Mouse (Mus musculus) spleen, postnatal 0 days (tissue): Measurements from ENCODE around the gene Tub. TPM values are rescaled to one million over a fixed set of nuclear protein-coding genes. Genes with fewer than 3 reads are reported as not detected.

Experiments used
- polyA plus RNA-seq: library from polyadenylated mRNA; unstranded; fragments of >200 nt; fragmentation: Nextera tagmentation; extraction: Ambion mirVana; gene quantifications from 2 replicates; pipeline ENCODE4 v1.2.1, GENCODE M21; 2015

Gene Tub
- polyA plus RNA-seq: 0.02 TPM in 2 replicates

DNA sequence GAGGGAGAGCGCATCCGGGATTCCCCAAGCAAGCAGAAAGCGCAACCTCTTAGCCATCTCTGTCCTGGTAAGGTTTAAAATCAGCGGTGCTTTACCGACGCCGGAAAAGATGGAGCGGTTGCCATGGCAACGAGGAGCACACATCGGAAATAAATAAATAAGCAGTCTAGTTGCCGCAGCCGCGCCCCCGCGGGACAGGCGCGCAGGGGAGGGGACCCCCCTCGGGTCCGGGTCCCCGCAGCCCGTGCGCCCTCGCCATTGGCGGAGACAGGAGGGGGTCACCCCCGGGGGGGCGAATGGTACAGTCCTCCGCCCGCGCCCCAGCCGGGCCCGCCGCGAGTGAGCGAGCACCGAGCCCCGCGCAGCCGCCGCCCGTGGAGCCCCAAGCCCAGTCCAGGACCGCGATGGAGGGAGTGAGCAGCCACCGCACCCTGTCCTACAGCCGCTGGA is at the start of gene Tub:
Tub (plus strand) TSS at position 27 of the 450 bp plus-strand sequence.

DNA sequence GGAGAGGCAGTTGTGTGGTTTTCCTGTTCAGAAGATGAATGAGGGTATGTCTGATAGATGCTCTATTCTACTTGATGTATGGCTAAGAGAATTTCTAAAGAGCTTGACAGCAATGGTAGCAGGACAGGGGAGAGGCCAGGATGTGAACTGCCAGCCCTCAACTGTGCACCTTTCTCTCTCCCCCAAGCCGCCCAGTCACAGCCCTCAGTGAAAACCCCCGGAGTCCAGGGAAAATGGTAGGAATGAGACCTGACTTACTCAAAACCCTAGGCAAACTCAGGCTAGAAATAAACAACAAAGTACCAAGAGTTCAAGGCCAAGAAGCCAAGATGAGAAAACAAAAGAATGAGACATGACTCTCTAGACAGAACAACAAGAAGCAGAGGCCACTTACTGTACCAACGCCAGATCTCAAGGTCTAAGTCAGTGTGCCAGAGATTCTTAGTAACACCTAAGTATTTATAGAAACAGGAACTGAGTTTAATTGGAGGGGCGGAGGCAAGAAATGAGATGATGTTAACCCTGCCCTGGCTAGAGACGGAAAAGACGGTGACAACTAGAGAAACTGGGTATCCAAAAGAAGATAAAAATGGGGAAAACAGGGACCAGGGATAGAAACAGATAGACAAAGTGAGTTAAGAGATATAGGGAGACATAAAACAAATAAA is 20.3 kb upstream of the Tub start, which contains the start of gene Nlrp10:
Nlrp10 (minus strand) TSS at position 453 of the 668 bp plus-strand sequence.

GRCm38 (mm10) chr7:108933794-108934731 is 16.1 kb upstream of the Tub start, which contains the start of gene Eif3f:
Gene Eif3f (plus strand): TSS chr7:108934417.

DNA sequence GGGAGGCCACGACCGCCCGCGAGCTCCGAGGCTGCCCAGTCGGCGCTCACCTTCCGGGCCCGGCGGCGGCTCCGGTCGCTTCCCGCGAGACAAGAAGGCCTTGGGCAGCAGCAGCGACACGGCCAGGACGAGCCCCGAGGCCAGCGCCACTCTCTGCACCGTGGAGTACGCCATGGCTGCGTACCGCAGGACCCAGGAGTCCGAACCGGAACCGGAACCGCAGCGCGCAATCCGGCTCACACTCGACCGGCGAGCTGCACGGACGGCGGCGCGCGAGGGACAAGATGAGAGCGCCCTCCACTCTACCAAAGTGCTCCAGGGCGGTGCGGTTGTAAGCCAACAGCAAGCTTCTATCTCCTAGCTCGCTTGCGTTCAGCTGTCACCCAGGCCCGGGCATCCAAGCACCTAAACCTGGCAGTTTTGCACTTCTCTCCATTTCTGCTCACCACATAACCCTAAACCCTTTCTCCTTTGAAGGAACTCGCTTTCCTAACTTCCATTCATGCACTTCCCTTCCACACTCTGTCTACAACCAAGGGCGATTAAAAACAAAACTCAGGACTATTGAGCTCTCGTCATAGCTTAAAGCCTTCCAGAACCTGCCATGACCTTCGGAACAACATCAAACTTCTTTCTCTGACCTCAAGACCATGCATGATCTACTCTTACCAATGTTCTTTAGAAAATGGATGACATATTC is 133.1 kb downstream of the Tub start, which contains the start of gene Ric3:
Ric3 (minus strand) TSS at position 219 of the 700 bp plus-strand sequence.

Other genes with a start within 250 kb of the Tub start
- not detected in 2 replicates for gene Olfr512, start 237.0 kb upstream of the Tub start, polyA plus RNA-seq
- gene Olfr513, start 199.4 kb upstream of the Tub start, polyA plus RNA-seq: not detected in 2 replicates
- not detected in 2 replicates for gene Olfr514, start 124.3 kb upstream of the Tub start, polyA plus RNA-seq
- not detected in 2 replicates for gene Olfr516, start 99.8 kb upstream of the Tub start, polyA plus RNA-seq
- gene Olfr517, start 78.0 kb upstream of the Tub start, polyA plus RNA-seq: not detected in 2 replicates
- gene Olfr518, start 65.3 kb upstream of the Tub start, polyA plus RNA-seq: not detected in 2 replicates
- not detected in 2 replicates for gene Olfr519, start 55.9 kb upstream of the Tub start, polyA plus RNA-seq
- 0.05 and 0.08 TPM in 2 replicates for gene Nlrp10, start 20.2 kb upstream of the Tub start, polyA plus RNA-seq
- 67.5 and 71.7 TPM in 2 replicates for gene Eif3f, start 15.9 kb upstream of the Tub start, polyA plus RNA-seq
- gene Ric3, start 133.0 kb downstream of the Tub start, polyA plus RNA-seq: 0.38 and 0.46 TPM in 2 replicates
- gene Lmo1, start 224.9 kb downstream of the Tub start, polyA plus RNA-seq: 4.2 and 5.5 TPM in 2 replicates